Mouse (Mus musculus) urinary bladder, postnatal 4 days (tissue): Measurements from ENCODE around the gene Sys1.

Source experiments
- DNase-seq, 2 experiments: peaks; one replicate each; pipeline ENCODE4 v3.0.0; 2021 to 2022; ENCODE audit warnings: low spot score in 2 of 2

Sys1 gene

DNA sequence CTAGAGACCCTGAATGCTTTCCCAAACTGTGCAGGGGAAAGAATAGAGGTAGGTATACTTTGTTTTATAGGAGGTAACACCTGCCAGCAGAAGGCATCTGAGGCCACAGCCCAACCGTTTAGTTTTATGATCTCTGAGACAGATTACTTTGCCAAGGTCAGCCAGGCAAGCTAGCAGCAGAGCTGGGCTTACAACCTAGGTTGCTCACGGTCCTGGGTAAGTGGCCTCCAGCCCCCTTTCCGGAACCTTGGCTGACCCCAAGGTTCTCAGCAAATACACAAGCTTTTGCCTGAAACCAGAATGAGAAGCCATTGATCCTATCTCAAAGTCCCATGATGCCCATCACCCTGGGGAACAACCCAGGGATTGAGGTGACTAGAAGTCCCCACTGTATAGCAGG is 22.1 kb upstream of the Sys1 start:
- no peak for DNase-seq

DNA sequence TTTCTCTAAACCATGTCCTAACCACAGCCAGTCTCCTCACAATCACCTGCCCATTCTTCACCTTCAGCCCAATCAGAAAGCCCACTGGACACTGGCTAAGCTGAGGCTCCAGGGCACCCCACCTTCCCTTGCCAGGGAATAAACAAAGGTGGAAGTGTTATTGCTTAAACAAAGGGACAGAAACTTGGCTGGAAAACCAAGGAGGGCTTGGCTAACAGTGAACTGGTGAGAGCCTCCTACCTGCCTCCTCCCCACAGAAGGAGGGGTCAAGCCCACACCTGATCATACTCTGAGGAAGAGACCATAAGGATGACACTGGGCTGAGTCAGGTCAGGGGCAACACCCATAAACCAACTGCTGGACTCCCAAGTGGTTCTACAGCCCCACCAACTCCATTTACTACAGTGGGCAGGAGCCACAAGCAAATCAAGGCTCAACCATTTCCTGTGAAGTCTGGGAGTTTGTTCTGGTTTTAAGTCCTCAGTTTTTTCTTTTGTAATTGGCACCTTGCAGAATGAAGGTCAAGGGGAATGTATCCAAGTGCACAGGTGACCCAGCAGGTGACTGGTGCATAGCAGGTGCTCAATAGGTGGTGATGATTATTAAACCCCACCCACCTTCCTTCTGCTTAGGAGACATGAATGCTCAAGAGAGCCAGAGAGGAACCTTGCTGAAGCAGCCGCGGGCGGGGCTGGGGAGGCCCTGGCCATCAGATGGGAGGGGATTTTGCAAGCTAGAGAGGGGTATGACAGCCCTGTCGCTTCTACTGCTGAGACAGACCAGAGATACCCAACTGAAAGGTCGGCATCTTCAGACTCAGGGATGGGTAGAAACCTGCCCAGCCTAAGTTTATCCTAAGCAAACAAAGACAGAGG is 21.3 kb upstream of the Sys1 start:
- no peak for DNase-seq

DNA sequence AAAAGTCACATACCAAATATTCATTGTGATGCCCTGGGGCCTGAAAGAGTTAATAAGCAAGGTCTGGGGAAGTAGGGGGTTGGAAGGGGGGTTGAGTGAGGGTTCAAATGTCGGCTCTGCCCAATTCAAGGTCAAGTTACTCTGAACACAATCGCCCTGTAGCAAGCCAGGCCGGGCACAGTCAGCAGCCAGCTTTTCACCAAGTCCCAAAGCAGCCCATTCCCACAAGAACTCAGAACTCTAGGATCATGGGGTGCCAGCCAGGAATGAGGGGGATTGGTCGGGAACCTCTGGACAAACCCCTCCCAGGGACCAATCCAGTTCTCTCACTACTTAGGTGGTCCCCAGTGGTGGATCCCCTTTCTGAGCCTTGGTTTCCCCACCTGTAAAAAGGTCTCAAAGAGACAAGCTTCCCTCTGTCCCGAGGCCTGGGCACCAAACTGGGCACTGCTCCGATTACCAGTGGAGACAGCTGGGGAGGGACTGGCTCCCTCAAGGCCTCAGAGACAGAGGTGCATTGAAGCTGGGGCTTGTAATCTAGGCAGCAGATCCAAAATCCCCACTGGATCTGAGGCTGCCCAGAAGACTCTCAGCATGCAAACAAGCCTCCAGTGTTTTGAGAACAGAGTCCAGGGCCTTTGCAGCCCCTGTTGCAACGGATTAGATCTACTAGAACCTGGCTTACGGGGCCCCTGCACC is 20.4 kb upstream of the Sys1 start:
- DNase-seq = no peak

DNA sequence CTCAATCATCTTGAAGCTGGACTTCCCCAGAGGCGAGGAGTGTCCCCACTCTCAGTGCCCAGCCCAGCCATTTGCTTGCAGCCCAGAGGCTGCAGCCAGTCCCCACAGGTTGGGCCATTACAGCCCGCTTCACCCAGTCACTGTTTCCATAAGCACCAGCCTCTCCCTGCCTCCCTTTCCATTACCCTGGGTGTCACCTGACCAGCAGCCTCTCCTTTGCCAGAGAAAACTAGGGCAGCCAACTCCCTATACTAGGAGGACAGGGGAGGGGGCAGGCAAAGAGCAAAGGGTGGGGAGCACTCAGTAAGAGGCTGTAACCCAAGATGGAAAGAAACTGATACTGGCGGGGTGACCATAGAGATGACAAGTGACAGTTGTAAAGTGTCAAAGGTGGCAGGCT is 19.8 kb upstream of the Sys1 start:
- no peak for DNase-seq

DNA sequence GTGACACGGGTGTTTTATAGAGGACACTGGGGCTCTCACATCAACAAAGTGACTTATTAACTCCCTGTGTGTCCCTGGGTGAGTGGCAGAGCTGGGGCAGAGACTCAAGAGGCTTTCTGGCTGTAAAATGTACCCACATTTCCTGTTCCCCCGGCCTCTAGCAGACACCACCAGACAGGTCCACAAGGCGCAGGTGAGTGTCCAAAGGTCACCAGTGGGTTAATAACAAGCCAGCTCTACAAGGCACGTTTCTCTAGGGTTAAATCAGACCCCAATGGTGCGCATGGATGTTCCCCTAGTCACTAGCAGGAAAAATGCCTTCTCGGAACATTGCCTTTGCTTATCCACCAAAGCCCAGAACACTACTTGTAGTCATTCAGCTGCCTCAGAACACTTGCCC is 19.1 kb upstream of the Sys1 start:
- DNase-seq = no peak

DNA sequence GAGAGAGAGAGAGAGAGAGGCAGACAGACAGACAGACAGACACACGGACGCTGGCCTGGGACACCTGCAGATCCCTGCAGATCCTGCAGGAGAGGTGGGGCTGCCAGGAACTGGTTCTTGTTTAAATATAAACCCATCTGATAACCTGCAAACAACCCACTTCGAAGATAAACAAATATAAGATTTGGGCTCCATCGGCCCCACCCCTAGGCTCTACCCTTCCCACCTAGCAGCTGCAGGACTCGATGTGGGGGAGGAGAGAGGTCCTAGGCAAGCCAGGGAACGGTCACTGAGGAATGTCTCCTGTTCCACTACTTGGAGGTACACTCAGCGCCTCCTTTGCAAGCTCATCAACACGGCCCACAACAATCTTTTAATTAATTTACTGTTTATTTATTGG is 18.5 kb upstream of the Sys1 start:
- no peak for DNase-seq

DNA sequence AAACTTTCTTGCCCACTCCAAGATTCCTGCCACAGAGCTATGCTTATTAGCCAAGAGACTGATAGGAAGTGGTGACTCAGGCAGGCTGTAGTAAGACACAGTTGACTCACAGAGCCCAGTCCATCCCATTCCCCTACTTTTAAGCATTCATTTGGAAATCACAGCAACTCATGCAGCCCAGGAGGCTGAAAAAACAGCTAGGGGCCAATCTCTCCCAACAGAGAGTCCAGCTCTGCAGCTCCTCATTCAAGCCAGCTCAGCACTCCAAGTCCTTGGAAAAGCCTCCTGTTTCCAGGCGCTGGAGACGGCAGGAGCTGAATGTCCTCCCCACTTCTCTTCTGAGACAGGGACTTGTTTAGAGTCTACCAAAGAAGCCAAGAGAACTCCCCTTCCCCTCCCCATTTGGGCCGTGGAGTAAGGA is 17.8 kb upstream of the Sys1 start:
- DNase-seq = no peak

DNA sequence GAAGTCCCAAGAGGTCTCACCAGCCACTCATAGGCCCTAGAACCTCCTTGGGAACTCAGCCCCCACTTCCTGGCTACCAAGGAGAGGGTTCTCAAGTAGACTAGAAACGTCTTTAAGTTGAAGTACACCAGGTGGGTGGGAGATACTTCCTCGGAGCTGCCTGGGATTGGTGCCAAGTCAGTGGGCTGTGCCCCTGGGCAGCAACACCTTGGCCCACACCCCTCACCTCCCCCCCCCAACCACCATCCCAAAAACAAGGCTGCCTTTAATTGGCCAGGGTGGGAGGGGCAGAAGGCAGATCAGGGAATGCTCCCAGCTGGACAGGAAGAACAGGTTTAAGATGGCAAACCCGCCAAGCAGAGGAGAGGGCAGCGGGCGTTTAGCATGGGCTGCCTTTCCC is 16.4 kb upstream of the Sys1 start:
- no peak for DNase-seq

DNA sequence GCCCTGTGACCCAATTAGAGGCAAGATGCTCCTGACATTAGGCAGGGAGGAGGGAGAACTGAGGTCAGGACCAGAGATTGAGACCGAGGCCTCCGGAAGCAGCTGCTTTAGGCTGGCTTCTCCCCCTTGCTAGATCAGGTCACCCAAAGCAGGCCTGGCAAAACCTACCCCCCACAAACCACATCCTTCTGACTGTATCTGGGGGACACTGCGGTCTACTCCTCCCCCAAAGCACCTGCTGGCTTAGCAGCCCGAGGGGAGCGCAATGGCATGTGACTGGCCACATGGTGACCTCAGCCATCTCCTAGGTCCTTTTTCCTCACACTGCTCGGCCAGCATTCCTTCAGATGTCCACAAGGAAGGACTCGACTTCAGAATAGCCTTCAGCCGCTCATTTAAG is 15.6 kb upstream of the Sys1 start:
- DNase-seq = no peak

DNA sequence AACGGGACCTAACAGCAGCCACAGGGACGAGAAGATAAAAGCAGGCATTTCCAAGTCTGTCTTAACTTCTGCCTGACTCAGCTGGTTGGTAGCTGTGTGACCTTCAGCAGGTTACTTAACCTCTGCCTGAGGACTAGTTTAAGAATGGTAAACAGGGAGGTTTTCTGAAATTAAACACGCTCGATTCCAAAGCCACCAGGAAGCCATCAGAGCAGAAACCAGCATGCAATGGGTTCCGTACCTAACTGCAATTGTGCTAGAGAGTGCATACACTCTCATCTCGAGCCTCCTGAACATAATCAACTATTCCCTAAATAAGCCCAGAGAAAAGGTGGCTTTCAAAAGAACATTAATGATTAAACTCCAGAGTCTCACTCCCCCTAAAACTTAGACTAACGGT is 15.0 kb upstream of the Sys1 start:
- no peak for DNase-seq

DNA sequence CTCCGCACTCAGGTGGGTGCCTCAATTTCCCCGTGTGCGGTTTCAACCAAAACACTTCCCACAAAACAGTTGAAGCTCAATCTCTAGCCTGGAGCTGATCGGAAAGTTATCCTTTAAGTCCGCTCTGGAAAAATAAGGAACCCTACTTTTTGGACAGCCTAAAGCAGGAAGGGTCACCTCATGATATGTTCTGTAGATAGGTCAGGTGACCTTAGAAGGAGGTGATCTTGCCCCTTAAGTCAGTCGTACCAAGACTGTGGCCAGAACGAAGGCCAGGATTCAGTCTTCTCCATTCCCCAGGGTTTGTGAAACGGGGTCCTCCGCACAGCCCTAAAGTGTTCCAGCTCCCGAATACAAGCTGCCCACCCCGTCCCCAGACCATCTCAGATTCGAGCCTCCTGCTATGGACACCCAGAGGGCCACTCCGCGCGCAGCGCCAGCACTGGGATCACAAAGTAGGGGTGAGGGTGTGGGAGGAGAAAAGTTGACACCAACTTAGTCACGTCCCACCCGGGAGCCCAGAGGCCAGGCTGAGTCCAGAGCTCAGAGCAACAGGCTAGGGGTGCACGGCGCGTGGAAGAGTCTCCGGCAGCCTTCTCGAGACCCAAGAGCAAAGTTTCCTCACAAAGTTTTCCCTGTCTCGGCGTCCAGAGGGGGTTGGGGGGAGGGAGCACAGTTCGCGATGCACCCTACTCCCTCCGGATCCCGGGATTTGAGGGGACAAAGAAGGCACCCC is 14.3 kb upstream of the Sys1 start:
- no peak for DNase-seq

DNA sequence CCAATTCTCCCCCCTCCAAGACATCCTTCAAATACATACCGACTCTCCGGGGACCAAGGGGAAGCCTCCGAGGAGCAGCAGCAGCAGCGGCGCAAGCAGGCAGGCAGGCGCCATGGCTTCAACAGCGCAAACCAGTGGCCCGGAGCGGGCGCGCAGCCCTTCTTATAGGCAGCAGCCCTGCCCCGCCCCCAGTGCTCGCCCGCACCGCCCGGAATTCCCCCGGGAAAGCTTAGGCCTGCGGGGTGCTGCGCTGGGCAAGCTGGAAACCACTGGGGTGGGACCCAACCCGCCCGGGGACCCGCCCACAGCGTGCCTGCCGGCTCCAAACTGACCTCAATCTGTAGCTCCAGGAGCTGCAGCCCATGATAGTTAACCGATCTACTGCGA is 13.7 kb upstream of the Sys1 start:
- DNase-seq = peak; percentile 86 to 92

DNA sequence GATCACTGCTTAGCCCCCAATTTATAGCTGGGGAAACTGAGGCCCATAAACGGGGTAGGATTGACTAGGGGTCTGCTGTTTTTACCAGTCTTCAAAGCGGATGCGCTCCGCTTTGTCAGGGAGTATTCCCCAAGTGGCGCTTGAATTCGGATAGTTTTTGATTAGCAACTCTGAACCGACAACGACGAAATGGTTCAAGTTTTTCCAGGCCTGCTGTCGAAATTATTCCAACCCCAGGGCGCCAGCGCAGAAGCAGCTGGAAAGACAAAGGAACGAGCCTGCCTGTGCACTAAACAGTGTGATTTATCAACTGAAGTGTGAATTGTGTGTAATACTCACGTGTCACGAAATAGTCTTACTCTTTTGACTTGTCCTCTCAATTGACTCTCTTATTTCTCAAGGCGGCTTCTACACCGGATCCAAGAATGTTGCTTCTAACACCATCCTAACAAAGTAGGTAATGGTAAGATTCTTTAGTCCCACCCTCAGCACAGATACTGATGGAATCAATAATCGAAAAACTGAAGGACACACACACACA is 13.2 kb upstream of the Sys1 start, which contains the start of gene Sdc4:
Gene Sdc4, minus strand, starts transcription at position 428 of the 541 bp plus-strand sequence.
- DNase-seq = no peak

DNA sequence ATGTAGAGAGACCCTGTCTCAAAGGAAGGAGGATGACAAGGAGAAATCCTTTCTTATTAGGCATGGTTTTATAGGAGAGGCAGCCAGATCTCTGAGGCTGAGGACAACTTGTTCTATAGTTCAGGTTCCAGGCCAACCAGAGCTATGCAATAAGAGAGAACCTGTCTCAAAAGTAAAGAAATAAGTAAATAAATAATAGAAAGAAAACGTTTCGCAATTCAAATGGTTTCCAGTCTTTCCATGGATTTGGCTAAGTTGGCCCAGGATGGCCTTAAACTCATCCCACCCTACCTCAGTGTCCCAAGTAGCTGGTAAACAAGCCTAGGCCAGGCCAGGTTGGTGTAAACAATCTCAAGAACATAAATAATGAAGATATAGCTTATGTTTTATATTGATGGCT is 12.1 kb upstream of the Sys1 start:
- DNase-seq = no peak

DNA sequence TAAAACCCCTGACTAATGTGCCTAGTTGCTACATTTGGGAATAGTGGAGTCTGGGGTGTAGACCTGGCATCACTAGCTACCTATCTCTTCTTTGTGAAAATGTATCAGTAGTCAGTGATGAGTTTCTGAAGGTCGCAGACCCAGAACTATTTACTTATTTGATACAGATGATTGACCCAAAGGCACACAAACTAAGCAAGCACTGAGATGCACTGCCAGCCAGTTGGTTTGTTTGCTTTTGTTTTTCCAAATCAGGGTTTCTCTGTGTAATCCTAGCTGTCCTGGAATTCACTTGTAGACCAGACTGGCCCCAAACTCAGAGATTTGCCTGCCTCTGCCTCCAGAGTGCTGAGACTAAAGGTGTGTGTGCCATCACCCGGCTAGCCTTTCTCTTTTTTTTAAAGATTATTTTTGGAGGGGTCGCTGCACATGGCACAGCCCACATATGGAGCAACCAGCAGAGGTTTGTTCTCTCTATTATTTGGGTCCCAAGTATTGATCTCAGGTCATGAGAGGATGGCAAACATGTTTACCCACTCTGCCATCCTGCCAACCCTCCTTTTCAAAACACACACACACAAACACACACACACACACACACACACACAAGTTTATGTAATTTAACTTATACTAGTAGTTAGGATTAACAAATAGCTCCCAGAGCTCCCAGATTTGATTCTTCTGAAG is 11.2 kb upstream of the Sys1 start:
- no peak for DNase-seq

DNA sequence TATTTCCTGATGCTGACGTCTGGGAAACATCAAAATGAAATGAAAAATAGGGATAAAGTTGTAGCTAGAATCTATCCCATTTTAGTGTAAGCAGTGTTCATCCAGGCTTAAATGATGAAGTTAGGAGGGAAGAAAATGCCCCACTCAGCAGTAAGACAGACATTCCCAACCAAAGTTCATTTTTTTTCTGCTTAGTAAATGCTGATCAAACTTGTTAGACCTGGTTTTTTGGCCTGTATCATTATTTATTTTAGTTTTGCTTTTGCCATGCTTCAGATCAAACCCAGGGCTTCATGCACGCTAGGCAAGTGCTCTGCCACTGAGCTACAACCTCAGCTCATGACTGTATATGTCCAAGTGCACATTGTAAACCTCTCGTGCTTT is 10.7 kb upstream of the Sys1 start:
- no peak for DNase-seq

DNA sequence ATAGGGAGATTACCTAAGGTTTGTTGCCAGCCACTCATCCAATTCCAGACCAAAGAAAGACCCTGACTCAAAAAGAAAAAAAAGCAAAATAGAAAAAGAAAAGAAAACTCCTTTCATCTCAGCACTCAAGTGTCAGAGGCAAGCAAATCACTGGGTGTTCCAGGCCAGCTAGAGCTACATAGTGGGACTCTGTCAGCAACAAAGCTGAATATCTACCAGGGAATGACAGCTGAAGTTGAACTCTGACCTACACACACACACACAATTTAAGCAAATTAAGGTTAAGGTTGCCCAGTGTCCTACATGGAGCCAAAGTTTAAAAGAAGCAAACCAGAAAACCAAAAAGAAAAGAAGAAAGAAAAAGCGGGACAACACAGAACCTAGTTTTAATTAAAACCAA is 8.6 kb upstream of the Sys1 start:
- DNase-seq = no peak

DNA sequence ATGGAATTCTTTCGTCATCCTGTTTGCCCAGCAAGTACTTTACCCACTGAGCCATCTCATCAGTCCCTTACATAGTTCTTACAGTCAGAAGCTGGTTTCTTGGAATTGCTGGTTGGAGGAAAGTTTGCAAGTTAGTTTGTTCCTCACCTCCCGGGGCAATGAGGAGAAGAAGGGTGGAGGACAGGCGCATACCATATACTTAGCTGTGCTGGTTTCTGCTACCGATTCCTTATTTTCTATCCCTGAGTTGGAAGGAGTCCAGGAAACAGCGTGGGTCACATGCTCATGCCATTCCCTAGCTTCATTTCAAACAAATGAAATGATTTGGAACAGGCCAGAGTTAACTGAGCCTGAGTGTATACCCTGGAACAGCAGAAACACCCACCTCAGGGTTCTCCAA is 7.8 kb upstream of the Sys1 start:
- no peak for DNase-seq

DNA sequence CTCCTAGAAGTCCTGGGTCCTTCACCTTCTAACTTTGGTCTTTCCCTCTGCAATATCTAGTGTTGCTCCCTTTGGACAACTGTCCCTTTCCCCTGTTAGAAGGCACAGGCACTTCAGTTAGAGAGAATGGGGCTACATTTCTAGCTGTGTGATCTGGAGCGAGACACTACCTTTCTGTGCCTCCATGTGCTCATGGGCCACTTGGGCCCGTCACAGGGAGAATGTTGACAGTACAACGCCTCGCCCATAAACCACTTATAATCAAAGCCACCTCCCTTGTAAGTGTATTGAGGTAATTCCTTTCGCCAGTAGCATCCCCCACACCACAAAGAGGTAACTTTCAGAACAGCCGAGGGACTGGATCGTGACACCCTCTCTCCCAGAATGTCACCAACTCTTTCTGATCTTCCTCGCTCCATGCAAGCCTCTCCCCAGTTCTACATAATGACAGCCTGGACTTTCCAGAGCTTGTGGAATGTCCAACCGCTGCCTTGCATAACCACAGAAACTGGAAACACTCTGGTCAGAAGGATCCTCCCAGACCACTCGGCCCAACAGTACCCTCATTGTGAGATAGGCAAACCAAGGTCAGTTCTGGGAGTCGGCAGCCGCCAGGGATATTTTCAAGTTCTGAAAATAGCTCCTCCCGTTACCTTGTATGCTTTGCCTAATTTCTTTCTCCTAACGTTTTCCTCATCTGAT is 7.3 kb upstream of the Sys1 start:
- DNase-seq = no peak

DNA sequence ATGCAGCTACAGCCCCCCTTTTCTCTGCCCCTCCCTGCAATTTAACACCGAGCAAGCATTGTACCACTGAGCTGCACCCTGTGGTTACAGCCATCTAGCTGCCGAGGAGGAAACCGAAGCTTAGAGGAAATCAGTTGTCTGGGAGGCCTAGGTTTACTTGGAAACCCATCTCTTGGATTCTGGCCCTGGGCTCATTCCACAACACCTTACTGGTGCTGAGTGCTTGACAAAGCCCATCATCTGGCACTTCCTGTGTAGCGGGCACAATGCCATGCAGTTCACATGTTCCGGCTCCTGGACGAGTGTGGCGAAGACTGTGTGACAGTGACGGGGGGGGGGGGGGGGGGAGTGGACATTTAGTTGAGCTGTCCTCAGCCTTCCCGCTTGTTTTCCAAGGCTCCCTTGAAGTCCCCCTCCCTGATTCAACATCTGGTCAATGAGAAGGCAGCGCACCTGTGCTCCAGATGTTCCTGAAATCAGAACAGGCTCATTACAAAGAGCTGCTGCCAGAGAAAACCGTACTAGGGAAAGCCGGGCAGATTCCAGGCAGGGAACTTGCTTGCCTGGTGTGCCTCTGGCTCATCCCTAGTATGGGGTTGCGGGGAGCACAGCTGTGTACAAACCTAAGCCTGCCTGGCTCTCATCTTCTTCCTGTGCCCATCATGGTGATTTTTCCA is 4.6 kb upstream of the Sys1 start:
- DNase-seq = no peak
